Mouse (Mus musculus) heart, embryonic 14.5 days (tissue): Measurements from ENCODE around the gene Tifab. TPM values are rescaled to one million over a fixed set of nuclear protein-coding genes. Genes with fewer than 3 reads are reported as not detected.

Experiments
- ATAC-seq: fragments of 200-750 bp; cut with Nextera tagmentation; 2 replicates; pipeline ENCODE4 v1.8.0; 2017; ENCODE audit warnings: low read depth, moderate TSS enrichment; ENCODE audit not compliant: insufficient number of reproducible peaks, insufficient read depth, low FRiP score
- H3K27ac ChIP-seq, 2 experiments: fragments of 200-500 bp in 1 of 2; fragments of 300-500 bp in 1 of 2; sonication (generic) in 1 of 2; replicated peaks in 1 of 2; 2 replicates each; pipeline ENCODE4 v1.5.1; 2012 to 2014; ENCODE audit warnings: low read depth in 2 of 2, low read length in 2 of 2, control low read depth in 1 of 2, mild to moderate bottlenecking in 1 of 2, mixed read lengths in 1 of 2; ENCODE audit not compliant: control insufficient read depth in 1 of 2, insufficient read depth in 1 of 2
- H3K27me3 ChIP-seq: fragments of 300-500 bp; sonication (generic); 2 replicates; pipeline ENCODE4 v1.6.1; 2014; ENCODE audit warnings: mild to moderate bottlenecking, low read length, control low read depth; ENCODE audit not compliant: control insufficient read depth, insufficient read depth
- H3K36me3 ChIP-seq: fragments of 300-500 bp; sonication (generic); 2 replicates; pipeline ENCODE4 v1.6.1; 2014; ENCODE audit warnings: mild to moderate bottlenecking, control low read depth, low read length, mixed read lengths; ENCODE audit not compliant: control insufficient read depth, insufficient read depth
- H3K4me1 ChIP-seq, 2 experiments: fragments of 200-500 bp in 1 of 2; fragments of 300-500 bp in 1 of 2; sonication (generic) in 1 of 2; 2 replicates each; pipeline ENCODE4 v1.6.1; 2012 to 2014; ENCODE audit warnings: low read length in 2 of 2, control low read depth in 1 of 2, mixed read lengths in 1 of 2; ENCODE audit not compliant: control insufficient read depth in 2 of 2, insufficient read depth in 2 of 2
- H3K4me2 ChIP-seq: fragments of 300-500 bp; sonication (generic); 2 replicates; pipeline ENCODE4 v1.6.1; 2014; ENCODE audit warnings: mild to moderate bottlenecking, low read length
- H3K4me3 ChIP-seq, 2 experiments: fragments of 200-500 bp in 1 of 2; fragments of 300-500 bp in 1 of 2; sonication (generic) in 1 of 2; 2 replicates each; pipeline ENCODE4 v1.5.1; 2012 to 2014; ENCODE audit warnings: low read length in 2 of 2, mild to moderate bottlenecking in 2 of 2, control low read depth in 1 of 2, low read depth in 1 of 2, moderate library complexity in 1 of 2; ENCODE audit not compliant: control insufficient read depth in 1 of 2, insufficient read depth in 1 of 2
- H3K9ac ChIP-seq: fragments of 300-500 bp; sonication (generic); 2 replicates; pipeline ENCODE4 v1.6.1; 2014; ENCODE audit warnings: mild to moderate bottlenecking, low read length
- H3K9me3 ChIP-seq: fragments of 300-500 bp; sonication (generic); 2 replicates; pipeline ENCODE4 v1.6.1; 2016; ENCODE audit warnings: low read length, control low read depth; ENCODE audit not compliant: control insufficient read depth
- WGBS: fragments of 180-500 bp; shearing (Covaris S2); extraction: QIAGEN DNeasy Blood & Tissue Kit; methylation state at CpG from one replicate; pipeline ENCODE4 v1.1.7; 2014; 5-methylcytosine and 5-hydroxymethylcytosine counted together
- polyA plus RNA-seq: library from polyadenylated mRNA; unstranded; fragments of >200 nt; fragmentation: Nextera tagmentation; extraction: Ambion mirVana; gene quantifications from 2 replicates; pipeline ENCODE4 v1.2.1, GENCODE M21; 2014

The Tifab gene
- polyA plus RNA-seq, 1 experiment from 2014 or later, result 0.28 TPM

- Histone ChIP-seq H3K9me3 (no peaks in the 10 kb centered on the region), H3K4me2 (peak overlapping the region; percentile 57), H3K36me3 (no peaks in the 10 kb centered on the region), H3K9ac (no peak overlapping the region; the same call in 1 of the 2 replicates), H3K27ac (peak overlapping the region in 1 of 2 experiments; percentile 74; a peak in 2 of 4 replicates), H3K4me3 (peak overlapping the region; percentile 9 to 11; a peak in 3 of 4 replicates), H3K4me1 (peaks cover 19 to 32% of the 10 kb centered on the region in 2 experiments), H3K27me3 (no peaks in the 10 kb centered on the region)
- WGBS, result 35% methylated on average over 22 of the region's 22 CpGs
- ATAC-seq, result no peak
These were observed 27.1 kb downstream of the Tifab start for GRCm38 (mm10) chr13:56151404-56152226.

- no peaks in the 10 kb centered on the region for H3K9me3 ChIP-seq
- no peak overlapping the region for H3K4me3 ChIP-seq
- no peak overlapping the region for H3K9ac ChIP-seq
- WGBS, result 29% methylated on average over 3 of the region's 3 CpGs
- no peak for ATAC-seq
- no peaks in the 10 kb centered on the region for H3K36me3 ChIP-seq
- peaks cover 0 to 5% of the 10 kb centered on the region in 2 experiments; a peak in 1 of 4 replicates for H3K4me1 ChIP-seq
- no peaks in the 10 kb centered on the region for H3K27me3 ChIP-seq
- no peak overlapping the region for H3K27ac ChIP-seq
- H3K4me2 ChIP-seq, result no peak overlapping the region
These were observed 33.2 kb downstream of the Tifab start for GRCm38 (mm10) chr13:56145523-56145922.

GRCm38 (mm10) chr13:56144021-56144420, 34.7 kb downstream of the Tifab start:
- Histone ChIP-seq H3K27me3 (no peaks in the 10 kb centered on the region), H3K4me1 (no peaks in the 10 kb centered on the region), H3K36me3 (no peaks in the 10 kb centered on the region), H3K9ac (no peak overlapping the region), H3K27ac (no peak overlapping the region), H3K4me2 (no peak overlapping the region), H3K4me3 (no peak overlapping the region), H3K9me3 (no peaks in the 10 kb centered on the region)
- WGBS, result 56% methylated on average over 2 of the region's 2 CpGs
- ATAC-seq, result no peak

GRCm38 (mm10) chr13:56143151-56143513, 35.6 kb downstream of the Tifab start:
- no peak for ATAC-seq

GRCm38 (mm10) chr13:56142382-56143150, 36.1 kb downstream of the Tifab start:
- Histone ChIP-seq H3K36me3 (no peaks in the 10 kb centered on the region), H3K9me3 (no peaks in the 10 kb centered on the region), H3K4me3 (no peak overlapping the region), H3K4me2 (no peak overlapping the region), H3K27ac (no peak overlapping the region), H3K4me1 (no peaks in the 10 kb centered on the region), H3K9ac (no peak overlapping the region), H3K27me3 (no peaks in the 10 kb centered on the region)
- WGBS, result 44% methylated on average over 9 of the region's 11 CpGs
- ATAC-seq, result no peak

More at GRCm38 (mm10) chr13:56143151-56143513, 35.6 kb downstream of the Tifab start:
- Histone ChIP-seq H3K4me2 (no peak overlapping the region), H3K27me3 (no peaks in the 10 kb centered on the region), H3K4me3 (no peak overlapping the region), H3K9ac (no peak overlapping the region), H3K9me3 (no peaks in the 10 kb centered on the region), H3K36me3 (no peaks in the 10 kb centered on the region), H3K4me1 (no peaks in the 10 kb centered on the region), H3K27ac (no peak overlapping the region)
- 39% methylated on average over 7 of the region's 7 CpGs for WGBS

- Histone ChIP-seq H3K27me3 (no peaks in the 10 kb centered on the region), H3K36me3 (no peaks in the 10 kb centered on the region), H3K27ac (no peak overlapping the region), H3K4me2 (no peak overlapping the region), H3K9me3 (no peaks in the 10 kb centered on the region), H3K9ac (no peak overlapping the region), H3K4me3 (no peak overlapping the region), H3K4me1 (peaks cover 3 to 10% of the 10 kb centered on the region in 2 experiments)
- 66% methylated on average over 6 of the region's 6 CpGs for WGBS
- no peak for ATAC-seq
These were observed 39.4 kb downstream of the Tifab start for GRCm38 (mm10) chr13:56139167-56139751.

- H3K9ac ChIP-seq, result peak within 1 kb of the TSS; percentile 99
These were observed 42.5 kb downstream of the Tifab start, which contains the start of gene H2afy for GRCm38 (mm10) chr13:56136200-56136599. H2afy (minus strand) TSS chr13:56136361.

More at GRCm38 (mm10) chr13:56136200-56136599, 42.5 kb downstream of the Tifab start, which contains the start of gene H2afy:
- no peaks in the 10 kb centered on the region for H3K9me3 ChIP-seq
- peak within 1 kb of the TSS; percentile 85 to 90 for H3K27ac ChIP-seq
- H3K27me3 ChIP-seq, result no peaks in the 10 kb centered on the region
- 89% methylated on average over 2 of the region's 2 CpGs for WGBS
- no peak for ATAC-seq
- H3K4me2 ChIP-seq, result peak within 1 kb of the TSS; percentile 93
- H3K4me3 ChIP-seq, result peak within 1 kb of the TSS; percentile 97
- peaks cover 15 to 30% of the 10 kb centered on the region in 2 experiments for H3K4me1 ChIP-seq
- H3K36me3 ChIP-seq, result no peaks in the 10 kb centered on the region
